Mouse (Mus musculus) hindbrain, embryonic 15.5 days (tissue): ENCODE data around the gene Rims1. TPM values are rescaled to one million over a fixed set of nuclear protein-coding genes. Genes with fewer than 3 reads are reported as not detected.

ENCODE experiments used
- ATAC-seq: fragments of 200-750 bp; cut with Nextera tagmentation; 2 replicates; pipeline ENCODE4 v1.8.0; 2017; ENCODE audit warnings: low read depth, moderate number of reproducible peaks, moderate TSS enrichment; ENCODE audit not compliant: low FRiP score
- H3K27ac ChIP-seq: fragments of 300-500 bp; sonication (generic); replicated peaks from 2 replicates; pipeline ENCODE4 v1.5.1; 2015; ENCODE audit warnings: mild to moderate bottlenecking, inconsistent platforms
- H3K27me3 ChIP-seq: fragments of 300-500 bp; sonication (generic); 2 replicates; pipeline ENCODE4 v1.6.1; 2015; ENCODE audit warnings: control low read depth, inconsistent platforms
- H3K36me3 ChIP-seq: fragments of 300-500 bp; sonication (generic); 2 replicates; pipeline ENCODE4 v1.6.1; 2015; ENCODE audit warnings: control low read depth, inconsistent platforms
- H3K4me1 ChIP-seq: fragments of 300-500 bp; sonication (generic); replicated peaks from 2 replicates; pipeline ENCODE4 v1.6.1; 2015; ENCODE audit warnings: control low read depth, inconsistent platforms
- H3K4me2 ChIP-seq: fragments of 300-500 bp; sonication (generic); 2 replicates; pipeline ENCODE4 v1.6.1; 2015; ENCODE audit warnings: moderate library complexity, mild to moderate bottlenecking, inconsistent platforms
- H3K4me3 ChIP-seq: fragments of 300-500 bp; sonication (generic); 2 replicates; pipeline ENCODE4 v1.5.1; 2015; ENCODE audit warnings: mild to moderate bottlenecking, inconsistent platforms
- H3K9ac ChIP-seq: fragments of 300-500 bp; sonication (generic); 2 replicates; pipeline ENCODE4 v1.6.1; 2015; ENCODE audit warnings: inconsistent platforms
- H3K9me3 ChIP-seq: fragments of 300-500 bp; sonication (generic); 2 replicates; pipeline ENCODE4 v1.6.1; 2016; ENCODE audit warnings: control low read depth, inconsistent platforms
- WGBS: fragments of 180-500 bp; shearing (Covaris S2); methylation state at CpG from one replicate; pipeline ENCODE4 v1.1.7; 2015; 5-methylcytosine and 5-hydroxymethylcytosine counted together
- polyA plus RNA-seq: library from polyadenylated mRNA; unstranded; fragments of >200 nt; fragmentation: Nextera tagmentation; extraction: Ambion mirVana; gene quantifications from 2 replicates; pipeline ENCODE4 v1.2.1, GENCODE M21; 2015

Gene Rims1
- polyA plus RNA-seq: 20.5 and 21.5 TPM in 2 replicates

- ATAC-seq: peak; percentile 92
- no peaks in the 10 kb centered on the region for H3K36me3 ChIP-seq
- H3K4me3 ChIP-seq: peak within 1 kb of the TSS; percentile 58
- H3K27me3 ChIP-seq: 0 out of 2 replicates have a peak, but pooled peaks cover 2% of the 10 kb centered on the region
- H3K9me3 ChIP-seq: no peaks in the 10 kb centered on the region
- peak within 1 kb of the TSS; percentile 74 for H3K4me2 ChIP-seq
- H3K9ac ChIP-seq: peak within 1 kb of the TSS; percentile 83
- WGBS: under 1% methylated on average over 57 of the region's 76 CpGs
- H3K4me1 ChIP-seq: peaks cover 28% of the 10 kb centered on the region
- H3K27ac ChIP-seq: peak within 1 kb of the TSS; percentile 88
Measured at GRCm38 (mm10) chr1:22805726-22806625, at the start of gene Rims1. Rims1 (minus strand) TSS chr1:22805994.

- Histone ChIP-seq H3K9me3 (no peaks in the 10 kb centered on the region), H3K4me3 (peak overlapping the region; percentile 58), H3K27me3 (0 out of 2 replicates have a peak, but pooled peaks cover 2% of the 10 kb centered on the region), H3K4me1 (peaks cover 28% of the 10 kb centered on the region), H3K36me3 (no peaks in the 10 kb centered on the region), H3K4me2 (peak overlapping the region; percentile 74), H3K9ac (peak overlapping the region; percentile 83), H3K27ac (peak overlapping the region; percentile 88)
- 13% methylated on average over 8 of the region's 8 CpGs for WGBS
- ATAC-seq: peak; percentile 5; the same call in 1 of the 2 replicates
Measured at GRCm38 (mm10) chr1:22806626-22807096, 867 bp upstream of the Rims1 start.

GRCm38 (mm10) chr1:22805025-22805725 lies 619 bp downstream of the Rims1 start:
- Histone ChIP-seq H3K9me3 (no peaks in the 10 kb centered on the region), H3K4me2 (peak overlapping the region; percentile 74), H3K36me3 (no peaks in the 10 kb centered on the region), H3K27me3 (0 out of 2 replicates have a peak, but pooled peaks cover 2% of the 10 kb centered on the region), H3K4me1 (peaks cover 28% of the 10 kb centered on the region), H3K9ac (peak overlapping the region; percentile 83), H3K27ac (peak overlapping the region; percentile 88), H3K4me3 (peak overlapping the region; percentile 58)
- ATAC-seq: peak; percentile 48
- WGBS: 4% methylated on average over 15 of the region's 15 CpGs

- H3K27ac ChIP-seq: no peak overlapping the region
- H3K4me2 ChIP-seq: peak overlapping the region; percentile 74
- H3K9me3 ChIP-seq: no peaks in the 10 kb centered on the region
- peak overlapping the region; percentile 58 for H3K4me3 ChIP-seq
- H3K9ac ChIP-seq: peak overlapping the region; percentile 83; the same call in 1 of the 2 replicates
- peaks cover 28% of the 10 kb centered on the region for H3K4me1 ChIP-seq
- no peak for ATAC-seq
- H3K27me3 ChIP-seq: 0 out of 2 replicates have a peak, but pooled peaks cover 2% of the 10 kb centered on the region
- no peaks in the 10 kb centered on the region for H3K36me3 ChIP-seq
- 74% methylated on average over 4 of the region's 4 CpGs for WGBS
Measured at GRCm38 (mm10) chr1:22804148-22804885, 1.5 kb downstream of the Rims1 start.

- Histone ChIP-seq H3K4me3 (peak overlapping the region; percentile 58), H3K36me3 (no peaks in the 10 kb centered on the region), H3K9me3 (no peaks in the 10 kb centered on the region), H3K9ac (0 out of 2 replicates have a peak overlapping the region, but pooled peaks have one; percentile 27), H3K4me1 (peaks cover 28% of the 10 kb centered on the region), H3K4me2 (peak overlapping the region; percentile 74), H3K27me3 (0 out of 2 replicates have a peak, but pooled peaks cover 2% of the 10 kb centered on the region), H3K27ac (no peak overlapping the region)
- WGBS: 65% methylated on average over 2 of the region's 2 CpGs
- no peak for ATAC-seq
Measured at GRCm38 (mm10) chr1:22803471-22803870, 2.3 kb downstream of the Rims1 start.

GRCm38 (mm10) chr1:22800276-22800675 lies 5.5 kb downstream of the Rims1 start:
- WGBS: 86% methylated on average over 5 of the region's 5 CpGs
- no peak for ATAC-seq
- Histone ChIP-seq H3K27me3 (no peaks in the 10 kb centered on the region), H3K36me3 (no peaks in the 10 kb centered on the region), H3K4me1 (peaks cover 21% of the 10 kb centered on the region), H3K4me2 (no peak overlapping the region), H3K4me3 (no peak overlapping the region), H3K9me3 (no peaks in the 10 kb centered on the region), H3K27ac (no peak overlapping the region), H3K9ac (no peak overlapping the region)

GRCm38 (mm10) chr1:22797091-22797490 lies 8.7 kb downstream of the Rims1 start:
- H3K27ac ChIP-seq: no peak overlapping the region
- no peak overlapping the region for H3K9ac ChIP-seq
- H3K4me3 ChIP-seq: no peak overlapping the region
- no peaks in the 10 kb centered on the region for H3K36me3 ChIP-seq
- H3K4me2 ChIP-seq: no peak overlapping the region
- WGBS: 69% methylated on average over 5 of the region's 5 CpGs
- H3K4me1 ChIP-seq: no peaks in the 10 kb centered on the region
- H3K9me3 ChIP-seq: no peaks in the 10 kb centered on the region
- ATAC-seq: no peak
- no peaks in the 10 kb centered on the region for H3K27me3 ChIP-seq

GRCm38 (mm10) chr1:22789391-22789909 lies 16.3 kb downstream of the Rims1 start:
- Histone ChIP-seq H3K9me3 (no peaks in the 10 kb centered on the region), H3K36me3 (no peaks in the 10 kb centered on the region), H3K9ac (no peak overlapping the region), H3K27me3 (no peaks in the 10 kb centered on the region), H3K27ac (no peak overlapping the region), H3K4me3 (no peak overlapping the region), H3K4me1 (0 out of 2 replicates have a peak, but pooled peaks cover 4% of the 10 kb centered on the region), H3K4me2 (no peak overlapping the region)
- 25% methylated on average over 7 of the region's 7 CpGs for WGBS
- ATAC-seq: no peak

- ATAC-seq: no peak
- Histone ChIP-seq H3K4me3 (no peak overlapping the region), H3K9me3 (no peaks in the 10 kb centered on the region), H3K4me1 (0 out of 2 replicates have a peak, but pooled peaks cover 4% of the 10 kb centered on the region), H3K9ac (no peak overlapping the region), H3K27me3 (no peaks in the 10 kb centered on the region), H3K4me2 (no peak overlapping the region), H3K36me3 (no peaks in the 10 kb centered on the region), H3K27ac (no peak overlapping the region)
- WGBS: 96% methylated on average over 5 of the region's 5 CpGs
Measured at GRCm38 (mm10) chr1:22787616-22788015, 18.2 kb downstream of the Rims1 start.

- Histone ChIP-seq H3K27ac (no peak overlapping the region), H3K36me3 (no peaks in the 10 kb centered on the region), H3K27me3 (no peaks in the 10 kb centered on the region), H3K9me3 (no peaks in the 10 kb centered on the region), H3K4me3 (no peak overlapping the region), H3K4me1 (no peaks in the 10 kb centered on the region), H3K4me2 (no peak overlapping the region), H3K9ac (no peak overlapping the region)
- WGBS: 48% methylated on average over 7 of the region's 7 CpGs
- no peak for ATAC-seq
Measured at GRCm38 (mm10) chr1:22770530-22771254, 35.1 kb downstream of the Rims1 start.

- Histone ChIP-seq H3K4me3 (no peak overlapping the region), H3K36me3 (no peaks in the 10 kb centered on the region), H3K4me2 (no peak overlapping the region), H3K9me3 (no peaks in the 10 kb centered on the region), H3K9ac (no peak overlapping the region), H3K4me1 (no peaks in the 10 kb centered on the region), H3K27ac (no peak overlapping the region), H3K27me3 (no peaks in the 10 kb centered on the region)
- ATAC-seq: no peak
- WGBS: 86% methylated on average over 4 of the region's 4 CpGs
Measured at GRCm38 (mm10) chr1:22763376-22763775, 42.4 kb downstream of the Rims1 start.
